Mouse (Mus musculus) megakaryocyte, embryonic 14.5 days (primary cell): ENCODE results near the gene Mapk1ip1. TPM values are rescaled to one million over a fixed set of nuclear protein-coding genes. Genes with fewer than 3 reads are reported as not detected.

ENCODE experiments used
- H3K27me3 ChIP-seq: replicated peaks from 2 replicates; pipeline ENCODE3; 2012; ENCODE audit warnings: inconsistent platforms
- H3K36me3 ChIP-seq: replicated peaks from 2 replicates; pipeline ENCODE3; 2012; ENCODE audit warnings: low read length, inconsistent platforms, mixed read lengths
- H3K4me1 ChIP-seq: 2 replicates; pipeline ENCODE4 v1.6.1; 2012; ENCODE audit warnings: inconsistent platforms
- H3K4me3 ChIP-seq: replicated peaks from 2 replicates; pipeline ENCODE3; 2012; ENCODE audit warnings: moderate library complexity, mild to moderate bottlenecking, inconsistent platforms
- H3K9me3 ChIP-seq: 2 replicates; pipeline ENCODE4 v1.6.1; 2012; ENCODE audit warnings: inconsistent platforms
- FLI1 ChIP-seq: IDR thresholded peaks from 2 replicates; pipeline ENCODE4 v1.6.1; 2012; ENCODE audit warnings: low read length, inconsistent platforms, mixed read lengths
- GATA1 ChIP-seq: IDR thresholded peaks from 3 replicates; pipeline ENCODE4 v1.6.1; 2012; ENCODE audit warnings: mixed read lengths, low read length, inconsistent platforms, borderline replicate concordance
- polyA plus RNA-seq: library from polyadenylated mRNA; stranded (reverse); fragments of >175 nt; gene quantifications from 2 replicates; pipeline ENCODE4 v1.2.3, GENCODE M21; 2012; ENCODE audit warnings: low replicate concordance; ENCODE audit not compliant: insufficient read depth

Mapk1ip1 gene
- polyA plus RNA-seq, 1 experiment: 7.6 TPM

DNA sequence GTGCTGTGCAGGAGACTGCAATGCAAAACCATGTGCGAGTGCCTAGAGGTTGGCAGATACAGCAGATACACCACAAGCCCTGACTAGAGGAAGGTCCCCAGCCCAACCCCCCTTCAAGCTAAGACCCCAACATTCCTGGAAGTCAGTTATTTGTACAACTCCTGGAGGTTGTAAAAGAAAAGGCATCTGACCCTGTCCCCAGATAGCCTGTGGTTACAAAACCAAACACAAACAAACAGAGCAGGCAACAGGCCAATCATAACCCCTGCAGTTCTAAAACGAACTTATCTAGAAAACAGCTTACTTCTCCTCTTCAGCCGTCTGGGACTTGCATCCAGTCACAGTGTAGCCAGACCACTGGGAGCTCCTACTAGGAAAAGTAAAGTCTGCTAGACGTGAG is 42.7 kb downstream of the Mapk1ip1 start:
- no peak overlapping the region for H3K4me3 ChIP-seq
- H3K9me3 ChIP-seq: peaks cover 34% of the 10 kb centered on the region
- no peaks in the 10 kb centered on the region for H3K4me1 ChIP-seq
- TF ChIP-seq FLI1: no peak
- TF ChIP-seq GATA1: no peak
- H3K36me3 ChIP-seq: no peaks in the 10 kb centered on the region
- peaks cover 13% of the 10 kb centered on the region for H3K27me3 ChIP-seq

- Histone ChIP-seq H3K27me3 (peaks cover 6% of the 10 kb centered on the region), H3K4me1 (no peaks in the 10 kb centered on the region), H3K9me3 (peaks cover 9% of the 10 kb centered on the region; the same call in 1 of the 2 replicates), H3K36me3 (no peaks in the 10 kb centered on the region), H3K4me3 (no peak overlapping the region)
- TF ChIP-seq FLI1 (no peak), GATA1 (no peak)
Observed at GRCm38 (mm10) chr7:138788109-138788508, 58.0 kb downstream of the Mapk1ip1 start.

Other genes starting within 250 kb of the Mapk1ip1 start
- gene Ppp2r2d, start 194 bp downstream of the Mapk1ip1 start, polyA plus RNA-seq: 12.9 and 22.7 TPM in 2 replicates
- gene Bnip3, start 63.2 kb upstream of the Mapk1ip1 start, polyA plus RNA-seq: 65.9 and 129 TPM in 2 replicates
- not detected in 2 replicates for gene Jakmip3, start 94.5 kb upstream of the Mapk1ip1 start, polyA plus RNA-seq
- not detected in 2 replicates for gene Dpysl4, start 239.7 kb upstream of the Mapk1ip1 start, polyA plus RNA-seq